Mouse (Mus musculus) cerebellum, adult 8-10 months (tissue): ENCODE data around the gene 4930558K02Rik.

Experiments
- DNase-seq: peaks from one replicate; pipeline ENCODE4 v3.0.0; 2022

The 4930558K02Rik gene

GRCm38 (mm10) chr1:161979536-161979935, at the start of gene 4930558K02Rik:
TSS of gene 4930558K02Rik (minus strand) at chr1:161979636.
- no peak for DNase-seq

- DNase-seq = no peak
These were observed 44.3 kb upstream of the 4930558K02Rik start for GRCm38 (mm10) chr1:162023681-162024270.

GRCm38 (mm10) chr1:162020766-162021165, 41.3 kb upstream of the 4930558K02Rik start:
- no peak for DNase-seq

- no peak for DNase-seq
These were observed 40.9 kb upstream of the 4930558K02Rik start for GRCm38 (mm10) chr1:162020303-162020731.

- no peak for DNase-seq
These were observed 39.2 kb upstream of the 4930558K02Rik start for GRCm38 (mm10) chr1:162018601-162018977.

- no peak for DNase-seq
These were observed 38.7 kb upstream of the 4930558K02Rik start for GRCm38 (mm10) chr1:162017975-162018600.

GRCm38 (mm10) chr1:162016982-162017381, 37.5 kb upstream of the 4930558K02Rik start:
- no peak for DNase-seq

GRCm38 (mm10) chr1:162015247-162015862, 35.9 kb upstream of the 4930558K02Rik start:
- no peak for DNase-seq

GRCm38 (mm10) chr1:162013561-162013960, 34.1 kb upstream of the 4930558K02Rik start:
- no peak for DNase-seq

GRCm38 (mm10) chr1:162011523-162012245, 32.2 kb upstream of the 4930558K02Rik start:
- no peak for DNase-seq

- DNase-seq = no peak
These were observed 29.6 kb upstream of the 4930558K02Rik start for GRCm38 (mm10) chr1:162009086-162009485.

- no peak for DNase-seq
These were observed 29.2 kb upstream of the 4930558K02Rik start for GRCm38 (mm10) chr1:162008631-162009067.

GRCm38 (mm10) chr1:162008208-162008607, 28.8 kb upstream of the 4930558K02Rik start:
- DNase-seq = no peak

GRCm38 (mm10) chr1:162006109-162006508, 26.7 kb upstream of the 4930558K02Rik start:
- no peak for DNase-seq

- DNase-seq = no peak
These were observed 25.7 kb upstream of the 4930558K02Rik start for GRCm38 (mm10) chr1:162004821-162005770.

GRCm38 (mm10) chr1:162004518-162004780, 25.0 kb upstream of the 4930558K02Rik start:
- DNase-seq = no peak

GRCm38 (mm10) chr1:162003729-162004517, 24.5 kb upstream of the 4930558K02Rik start:
- no peak for DNase-seq

GRCm38 (mm10) chr1:162001328-162001727, 21.9 kb upstream of the 4930558K02Rik start:
- DNase-seq = peak; percentile 39

- DNase-seq = peak; percentile 56
These were observed 20.5 kb upstream of the 4930558K02Rik start for GRCm38 (mm10) chr1:161999882-162000371.

GRCm38 (mm10) chr1:161999338-161999737, 19.9 kb upstream of the 4930558K02Rik start:
- no peak for DNase-seq

GRCm38 (mm10) chr1:161998781-161999180, 19.3 kb upstream of the 4930558K02Rik start:
- no peak for DNase-seq
